Mouse (Mus musculus) gastrocnemius, postnatal 36 days (tissue): ENCODE measurements around the gene Sept8. TPM values are rescaled to one million over a fixed set of nuclear protein-coding genes. Genes with fewer than 3 reads are reported as not detected.

Experiments used
- DNase-seq, 2 experiments: peaks; one replicate each; pipeline ENCODE4 v3.0.0; 2022
- intact Hi-C: fragments of 180-260 bp; cut with DNase I; formaldehyde crosslinking; loops from one replicate; pipeline ENCODE4 v1.15.1; 2025
- long read RNA-seq, 2 experiments: library from polyadenylated mRNA; stranded (forward); transcript quantifications; one replicate each; pipeline ENCODE4 v2.0.0; 2021
- total RNA-seq, 2 experiments: library from RNA; stranded (reverse); gene quantifications; 2 replicates each; pipeline ENCODE4 v1.2.3; 2021

Sept8 gene
- total RNA-seq, result 10 to 100 TPM; 11.7 to 15.5 TPM
- long read RNA-seq, experiment 1, partial matches to known transcripts, result 0 of 2 reads
- long read RNA-seq, experiment 1, other reads (novel, unspliced or antisense), result 1 of 2 reads
- long read RNA-seq, experiment 2, partial matches to known transcripts, result 0 of 2 reads
- long read RNA-seq, experiment 2, other reads (novel, unspliced or antisense), result 1 of 2 reads

DNA sequence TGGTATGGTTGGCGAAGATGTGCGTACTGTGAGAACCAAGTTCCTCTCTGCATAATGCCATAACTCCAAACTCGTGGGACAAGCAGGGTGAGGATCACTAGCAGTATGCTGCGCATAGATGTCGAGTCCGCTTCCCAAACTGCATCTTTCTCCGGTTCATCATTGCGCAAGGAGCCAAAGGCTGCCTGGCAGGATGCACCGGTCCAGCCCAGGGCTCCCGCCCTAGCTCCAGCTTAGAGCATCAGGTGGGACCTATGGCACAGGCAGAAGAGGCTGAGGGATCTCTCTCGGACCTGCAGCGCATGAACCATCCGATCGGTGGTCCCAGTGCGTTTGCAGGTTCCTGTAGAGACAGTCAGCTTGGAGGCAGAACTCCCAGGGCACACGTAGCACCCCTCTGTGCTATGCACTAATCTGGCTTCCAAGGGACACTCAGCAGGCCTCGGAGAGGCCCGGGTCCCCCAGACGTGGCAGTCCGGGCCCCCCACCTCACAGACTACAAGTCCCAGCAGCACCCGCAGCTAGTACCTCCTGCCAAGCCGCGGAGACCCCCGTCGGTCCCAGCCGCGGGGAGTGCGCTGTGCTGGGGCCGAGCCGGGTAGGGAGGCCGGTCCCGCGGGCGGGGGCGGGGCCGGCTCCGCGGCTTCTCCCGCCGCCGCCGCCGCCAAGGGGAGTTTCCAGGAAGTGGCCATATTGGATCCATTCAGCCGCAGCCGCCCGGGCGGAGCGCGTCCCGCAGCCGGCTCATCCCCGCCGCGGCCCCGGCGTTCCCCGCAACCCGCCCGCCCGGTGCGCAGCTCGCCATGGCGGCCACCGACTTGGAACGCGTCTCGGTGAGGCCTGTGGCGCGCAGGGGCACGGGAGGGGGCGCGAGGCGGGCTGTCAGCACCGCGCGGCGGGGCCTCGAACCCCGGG is at the start of gene Sept8:
TSS of gene Sept8 (plus strand) at position 51 of the 915 bp plus-strand sequence.
- DNase-seq, result peak; percentile 46 to 64
- intact Hi-C loops, result loop anchor here (5.0 kb wide), 1 partner anchor 47 kb away; the partner anchor contains the start of gene Gm9837

DNA sequence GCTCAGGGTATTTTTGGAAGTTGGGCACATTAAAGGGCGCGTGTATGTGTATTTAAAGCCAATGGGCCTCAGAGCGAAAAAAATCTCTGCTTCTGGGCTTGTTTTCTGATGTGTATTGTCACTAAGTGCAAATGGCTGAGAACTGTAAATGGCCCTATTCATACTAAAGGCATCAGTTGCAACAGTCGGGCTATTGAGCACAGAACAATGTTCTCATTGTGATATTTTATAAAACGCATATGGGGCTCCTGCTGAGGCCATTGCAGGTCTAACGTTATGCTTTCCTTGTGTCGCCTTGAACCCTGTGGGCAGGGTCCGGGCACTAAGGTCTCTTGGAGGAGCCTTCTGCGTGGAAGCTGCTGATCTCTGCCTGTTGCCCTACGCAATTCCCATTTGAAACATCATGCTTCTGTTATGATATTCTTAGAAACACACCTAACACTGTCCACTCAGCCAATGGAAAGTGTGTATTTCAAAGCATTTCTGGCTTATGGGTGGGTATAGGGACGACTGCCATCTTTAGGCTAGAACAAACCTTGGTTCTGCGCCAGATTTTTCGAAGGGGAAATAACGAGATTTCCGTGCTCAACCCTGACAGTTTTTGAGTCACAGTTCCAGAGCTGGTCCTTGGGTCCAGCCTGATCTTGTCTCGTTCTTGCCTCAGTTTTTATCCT is 49.6 kb upstream of the Sept8 start:
- no peak for DNase-seq
- intact Hi-C loops, result loop anchor here (10.0 kb wide), 1 partner anchor 265 kb away; no protein-coding TSS in a partner anchor

DNA sequence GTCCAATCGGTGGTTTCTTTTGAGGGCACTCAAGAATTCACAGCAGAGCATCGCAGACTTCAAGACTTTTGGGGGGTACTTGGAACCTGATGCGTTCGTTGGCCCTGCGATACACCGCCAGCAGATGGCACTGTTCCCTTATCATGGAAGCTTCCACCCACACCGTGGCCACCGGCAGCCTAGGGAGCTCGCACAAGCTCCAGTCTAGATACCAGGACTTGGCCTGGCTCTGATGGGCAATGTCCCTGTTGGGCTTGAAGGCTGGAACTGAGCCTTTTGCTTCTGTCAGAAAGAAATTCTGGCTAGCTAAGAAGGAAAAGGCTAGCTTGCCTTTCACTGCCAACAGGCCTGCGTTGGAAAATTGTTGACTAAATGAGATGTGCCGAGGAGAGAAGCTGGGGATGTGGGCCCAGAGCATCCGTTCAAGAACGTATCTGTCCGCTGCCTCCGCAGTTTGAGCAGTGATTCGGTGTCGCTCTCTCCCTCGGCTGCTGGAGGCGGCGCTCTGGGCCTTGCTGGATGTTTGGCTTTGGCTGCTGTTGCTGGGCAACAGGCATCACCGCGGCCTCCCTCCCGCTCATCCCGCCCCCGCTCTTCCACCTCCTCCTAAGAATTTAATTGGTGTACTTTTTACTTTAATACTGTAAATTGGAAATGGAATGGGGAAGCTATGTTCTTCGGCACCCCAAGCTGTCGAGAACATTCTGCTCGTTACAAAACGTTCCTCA is 48.9 kb upstream of the Sept8 start, which contains the start of gene Gm9837:
TSS of gene Gm9837 (minus strand) at position 512 of the 728 bp plus-strand sequence.
- DNase-seq, result peak; percentile 85 to 88
- intact Hi-C loops, result loop anchor here (2.0 to 10.0 kb wide), 4 partner anchors 52 to 265 kb away; partner anchors contain the start of gene Kif3a

DNA sequence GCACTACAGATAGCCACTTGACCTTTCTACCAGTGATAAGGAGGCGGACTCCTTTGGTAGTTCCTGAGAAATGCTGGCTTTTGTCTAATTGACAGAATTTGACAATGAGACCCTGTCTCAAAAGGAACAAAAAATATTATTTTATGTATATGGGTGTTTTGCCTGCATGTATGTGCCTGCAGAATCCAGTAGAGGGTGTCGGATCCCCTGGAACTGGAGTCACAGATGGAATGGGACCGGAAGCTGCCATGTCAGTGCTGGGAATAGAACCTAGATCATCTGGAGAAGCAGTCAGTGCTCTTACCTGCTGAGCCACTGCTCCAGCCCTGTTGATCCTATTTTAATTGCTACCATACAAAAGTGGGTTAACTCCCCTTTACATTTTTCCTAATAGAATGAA is 46.3 kb upstream of the Sept8 start:
- intact Hi-C loops, result loop anchor here (1.0 to 10.0 kb wide), 3 partner anchors 18 to 92 kb away; partner anchors contain the start of gene Kif3a
- DNase-seq, result no peak

DNA sequence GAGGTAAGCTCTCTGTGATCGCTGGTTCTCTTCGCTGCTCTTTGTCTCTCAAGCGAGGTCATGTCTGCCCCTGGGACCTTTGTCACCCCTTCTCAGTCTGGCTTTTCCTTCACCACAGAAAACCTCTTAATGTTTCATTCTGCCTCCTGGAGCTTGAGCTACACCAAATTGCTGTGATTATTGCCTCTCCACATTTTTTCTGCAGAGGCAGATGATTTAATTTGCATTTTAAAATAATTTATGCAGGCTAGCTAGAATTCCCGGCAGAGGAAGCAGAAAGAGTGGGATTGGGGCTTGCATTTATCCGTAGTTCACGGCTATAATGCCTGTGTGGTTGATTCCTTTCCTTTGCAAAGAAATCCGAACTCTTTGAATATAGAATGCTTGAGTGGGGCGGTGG is 43.4 kb upstream of the Sept8 start:
- intact Hi-C loops, result loop anchor here (10.0 kb wide), 1 partner anchor 89 kb away; the partner anchor contains the start of gene Kif3a
- DNase-seq, result no peak

DNA sequence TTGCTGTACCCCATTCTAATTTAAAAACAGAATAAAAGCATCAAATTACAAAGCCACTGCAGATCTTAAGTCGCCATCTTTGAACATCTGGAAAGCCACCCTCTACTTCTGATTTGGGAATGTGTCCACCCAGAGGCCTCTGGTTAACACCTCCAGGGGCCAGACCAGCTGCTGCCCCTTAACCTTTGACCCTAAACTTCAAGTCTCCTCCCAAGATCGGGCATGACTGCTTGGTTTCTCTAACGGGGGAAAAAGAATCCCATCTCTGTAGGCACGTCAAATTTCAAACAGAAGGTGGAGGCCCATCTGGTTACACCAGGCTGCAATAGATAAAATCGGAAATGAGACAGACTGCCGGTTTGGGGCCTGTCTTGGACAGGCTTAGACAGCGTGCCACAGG is 41.2 kb upstream of the Sept8 start:
- intact Hi-C loops, result loop anchor here (10.0 kb wide), 1 partner anchor 87 kb away; the partner anchor contains the start of gene Kif3a
- no peak for DNase-seq

DNA sequence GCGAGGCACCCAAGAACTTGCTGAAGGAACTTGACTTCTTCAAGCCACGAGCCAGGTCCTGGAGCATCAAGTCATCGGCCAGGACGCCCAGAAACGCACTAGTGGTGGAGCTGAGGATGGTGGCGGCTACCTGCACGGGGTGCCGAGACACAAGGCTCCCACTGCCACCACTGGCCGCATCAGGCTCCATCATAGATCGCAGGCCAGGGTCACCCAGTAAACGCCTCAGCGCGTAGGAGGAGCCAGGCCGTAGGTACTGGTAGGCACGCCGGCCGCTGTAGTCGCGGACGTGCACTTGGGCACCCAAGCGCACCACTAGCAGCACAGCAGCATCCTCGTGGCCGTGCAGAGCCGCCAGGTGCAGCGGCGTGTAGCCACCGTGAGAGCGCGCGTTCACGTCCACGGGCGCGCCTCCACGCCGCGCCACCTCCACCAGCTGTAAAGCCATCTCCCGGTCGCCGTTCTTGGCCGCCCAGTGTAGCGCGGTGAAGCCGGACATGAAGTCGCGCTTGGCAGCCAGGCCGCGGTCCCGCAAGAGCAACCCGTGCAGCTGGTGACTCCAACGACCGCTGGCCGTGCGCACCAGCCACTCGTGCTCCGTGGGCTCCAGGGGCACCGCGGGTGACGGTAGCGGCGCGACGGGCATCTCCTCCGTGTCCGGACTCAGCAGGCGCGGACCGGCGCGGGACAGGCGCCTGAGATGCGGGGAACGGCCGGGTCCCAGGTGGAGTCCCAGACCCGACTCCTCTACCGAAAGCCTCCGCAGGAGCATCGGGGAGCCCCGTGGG is 40.5 kb upstream of the Sept8 start:
- no peak for DNase-seq
- intact Hi-C loops, result loop anchor here (10.0 kb wide), 1 partner anchor 86 kb away; the partner anchor contains the start of gene Kif3a

DNA sequence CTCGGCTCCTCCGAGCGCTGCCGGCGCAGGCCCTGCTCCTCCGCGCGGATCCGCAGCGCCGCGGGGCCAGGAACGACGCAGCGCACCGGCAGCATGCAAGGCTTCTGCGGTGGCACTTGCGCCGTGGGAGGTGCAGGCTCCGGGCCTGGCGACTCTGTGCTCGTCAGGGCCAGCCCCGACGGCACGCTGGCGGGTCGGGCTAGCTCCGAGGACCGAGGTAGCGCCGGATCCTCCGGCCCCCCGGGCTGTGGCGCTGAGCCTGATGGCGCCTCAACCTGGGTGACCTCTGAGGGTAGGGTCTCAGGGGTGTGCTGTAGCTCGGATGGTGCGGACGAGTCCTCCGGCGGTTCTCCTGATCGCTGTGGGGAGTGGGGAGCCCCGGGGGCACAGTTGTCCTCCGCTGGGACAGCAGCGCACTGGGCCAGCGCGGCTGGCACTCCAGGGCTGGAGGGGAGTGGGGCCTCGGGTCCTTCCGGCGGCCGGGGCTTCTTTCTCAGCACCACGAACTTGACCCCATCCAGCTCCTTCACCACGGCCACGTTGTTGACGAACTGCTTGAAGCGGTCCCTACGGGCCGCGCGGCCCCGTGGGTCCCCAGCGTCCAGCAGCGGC is 39.8 kb upstream of the Sept8 start:
- intact Hi-C loops, result loop anchor here (10.0 kb wide), 1 partner anchor 86 kb away; the partner anchor contains the start of gene Kif3a
- DNase-seq, result no peak

DNA sequence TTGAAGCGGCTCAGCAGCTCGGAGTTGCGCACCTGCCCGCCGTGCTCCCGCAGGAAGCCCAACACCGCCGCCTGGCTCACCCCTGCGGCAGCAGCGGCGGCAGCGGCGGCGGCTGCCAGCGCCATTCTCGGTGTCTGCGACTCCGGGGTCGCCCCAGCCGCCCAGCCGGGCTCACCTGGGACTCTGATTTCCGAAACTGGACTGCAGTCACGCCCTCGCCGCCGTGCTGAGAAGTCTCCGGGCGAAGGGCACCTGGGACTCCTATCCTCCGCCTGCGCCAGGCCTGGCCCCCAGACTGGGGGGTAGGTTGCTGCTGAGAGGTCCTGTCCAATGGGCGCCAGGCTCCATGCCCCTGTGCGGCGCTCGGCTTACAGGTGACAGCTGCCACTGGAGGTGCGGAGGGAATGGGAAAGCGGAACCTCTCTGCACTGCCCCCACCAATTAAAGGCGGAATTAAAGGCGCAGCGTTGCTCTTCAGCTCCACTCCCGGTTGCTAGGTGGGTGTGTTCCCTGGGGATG is 39.2 kb upstream of the Sept8 start, which contains the start of the genes Gm9945 and Sowaha:
TSS of gene Gm9945 (plus strand) at position 384 of the 519 bp plus-strand sequence.
TSS of gene Sowaha (minus strand) at position 492 of the 519 bp plus-strand sequence.
- no peak for DNase-seq
- intact Hi-C loops, result loop anchor here (10.0 kb wide), 1 partner anchor 85 kb away; the partner anchor contains the start of gene Kif3a

DNA sequence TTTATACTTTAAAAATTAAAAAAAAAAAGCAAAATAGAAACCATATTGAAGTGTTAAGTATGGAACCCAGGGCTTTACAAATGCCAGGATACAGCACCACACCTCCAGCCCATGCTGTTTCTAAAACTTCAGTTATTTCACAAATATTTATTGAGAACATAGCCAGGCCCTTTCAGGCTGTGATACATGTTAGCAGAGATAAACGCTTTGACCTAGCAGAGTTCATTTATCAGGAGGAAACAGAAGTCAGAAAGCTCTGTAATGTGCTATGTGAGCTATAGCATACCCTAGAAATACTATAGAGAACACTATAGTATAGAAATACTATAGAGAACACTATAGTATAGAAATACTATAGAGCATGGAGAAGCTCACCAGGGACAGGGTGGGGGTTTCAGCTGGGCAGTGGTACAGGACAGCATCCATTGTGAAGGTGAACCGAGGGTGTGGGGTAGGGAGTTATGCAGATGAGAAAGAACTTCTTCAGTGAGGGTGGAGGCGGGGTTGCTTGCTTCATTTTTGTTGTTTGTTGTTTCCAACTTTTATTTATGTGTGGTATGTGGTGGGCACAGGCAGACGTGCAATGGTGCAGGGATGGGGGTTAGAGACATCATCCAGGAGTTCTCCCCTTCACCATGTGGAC is 37.8 kb upstream of the Sept8 start:
- DNase-seq, result no peak
- intact Hi-C loops, result no loop called here

DNA sequence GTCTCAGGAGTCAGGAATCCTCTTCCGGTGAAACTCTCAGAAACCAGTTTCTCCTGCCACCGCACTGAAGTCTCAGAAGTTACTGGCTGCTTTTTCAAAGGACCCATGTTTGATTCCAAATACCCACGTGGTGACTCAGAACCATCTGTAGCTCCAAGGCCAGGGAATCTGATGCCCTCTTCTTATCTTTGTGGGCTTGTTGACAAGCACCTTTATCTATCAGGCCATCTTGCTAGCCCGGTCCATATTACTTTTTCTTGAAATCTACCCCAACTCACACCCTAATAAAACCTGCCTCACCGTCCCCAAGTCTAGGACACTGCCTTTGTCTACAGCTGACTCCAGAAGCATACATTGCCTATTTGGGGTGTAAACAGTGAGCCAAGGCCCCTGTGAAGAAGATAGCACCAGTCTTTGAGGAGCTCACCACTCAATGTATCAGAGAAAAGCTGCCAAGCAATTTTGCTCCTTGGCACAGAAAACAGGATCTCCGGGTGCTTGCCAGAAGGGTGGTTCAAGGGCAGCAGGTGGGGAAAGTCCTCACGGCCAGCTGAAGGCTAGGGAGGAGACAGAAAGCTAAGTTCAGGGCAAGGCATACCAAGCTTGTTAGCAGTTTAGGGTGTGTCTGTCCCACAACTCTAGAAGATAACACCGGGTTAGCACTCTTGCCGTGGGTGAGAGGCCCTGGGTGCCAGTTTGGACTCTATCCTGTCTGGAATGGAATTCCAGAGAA is 35.7 kb upstream of the Sept8 start:
- intact Hi-C loops, result no loop called here
- DNase-seq, result no peak

DNA sequence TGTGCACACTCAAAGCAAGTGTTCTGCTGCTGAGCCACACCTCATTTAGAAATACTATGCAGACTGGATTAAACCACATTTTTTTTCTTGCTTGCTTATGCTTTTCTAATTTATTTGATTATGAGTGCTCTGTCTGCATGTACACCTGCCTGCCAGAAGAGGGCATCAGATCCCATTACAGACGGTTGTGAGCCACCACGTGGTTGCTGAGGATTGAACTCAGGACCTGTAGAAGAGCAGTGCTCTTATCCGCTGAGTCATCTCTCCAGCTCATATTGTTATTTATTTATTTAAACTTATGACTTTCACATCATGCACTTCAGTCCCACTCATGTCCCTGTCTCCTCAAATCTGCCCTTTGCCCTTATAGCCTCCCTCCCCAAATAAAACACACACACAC is 33.3 kb upstream of the Sept8 start:
- DNase-seq, result no peak
- intact Hi-C loops, result no loop called here

DNA sequence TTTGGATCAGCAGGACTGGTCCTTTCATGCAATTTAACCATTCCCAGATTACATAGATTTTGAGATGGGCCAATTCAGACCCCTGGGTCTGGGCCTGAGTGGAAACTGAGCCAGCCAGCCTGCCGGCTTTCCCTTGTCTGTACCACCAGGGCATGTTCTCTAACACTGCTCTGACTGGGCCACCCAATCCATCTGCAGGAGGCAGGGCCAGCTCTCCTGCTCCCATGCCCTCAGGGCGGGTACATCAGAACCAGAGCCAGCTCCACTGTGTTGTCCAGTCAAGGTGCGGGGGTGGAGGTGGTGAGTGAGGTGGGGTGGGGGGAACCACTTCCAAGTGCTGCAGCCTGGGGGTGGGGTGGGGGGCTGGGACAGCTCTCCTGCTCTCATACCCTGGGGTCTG is 32.7 kb upstream of the Sept8 start:
- intact Hi-C loops, result no loop called here
- no peak for DNase-seq

DNA sequence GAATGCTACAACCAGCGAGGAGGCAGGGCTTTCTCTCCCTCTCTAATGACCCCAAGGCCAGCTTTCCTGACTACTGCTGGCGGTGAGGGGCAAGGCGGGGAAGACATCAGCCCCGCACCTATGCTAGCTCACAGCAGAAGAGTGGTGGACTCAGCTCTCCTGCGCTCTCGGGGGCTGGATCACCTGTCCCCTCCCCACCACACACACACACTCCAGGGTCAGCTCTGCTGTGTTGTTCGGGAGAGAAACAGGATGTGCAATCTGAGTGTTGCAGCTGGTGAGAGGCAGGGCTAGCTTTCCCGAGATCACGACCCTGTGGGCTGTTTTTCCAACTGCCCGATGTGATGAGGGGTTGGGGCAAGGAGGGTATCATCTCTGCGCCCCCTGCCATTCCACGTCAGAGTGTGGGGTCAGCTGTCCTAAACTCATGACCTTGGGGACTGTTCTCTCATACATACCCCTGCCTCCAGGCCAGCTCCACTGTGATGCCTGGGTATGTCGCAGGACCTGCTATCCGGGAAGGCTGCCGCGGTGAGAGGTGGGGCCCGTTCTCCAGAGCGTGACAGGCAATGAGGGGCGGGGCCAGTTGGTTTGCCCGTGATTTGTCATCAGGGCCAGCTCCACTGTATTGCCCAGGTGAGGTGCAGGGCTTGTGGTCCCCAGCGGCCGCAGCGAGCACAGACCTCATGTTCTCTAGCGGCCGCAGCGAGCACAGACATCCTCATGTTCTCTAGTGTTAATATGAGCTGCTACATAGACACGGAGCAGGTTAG is 32.0 kb upstream of the Sept8 start:
- intact Hi-C loops, result no loop called here
- DNase-seq, result no peak

DNA sequence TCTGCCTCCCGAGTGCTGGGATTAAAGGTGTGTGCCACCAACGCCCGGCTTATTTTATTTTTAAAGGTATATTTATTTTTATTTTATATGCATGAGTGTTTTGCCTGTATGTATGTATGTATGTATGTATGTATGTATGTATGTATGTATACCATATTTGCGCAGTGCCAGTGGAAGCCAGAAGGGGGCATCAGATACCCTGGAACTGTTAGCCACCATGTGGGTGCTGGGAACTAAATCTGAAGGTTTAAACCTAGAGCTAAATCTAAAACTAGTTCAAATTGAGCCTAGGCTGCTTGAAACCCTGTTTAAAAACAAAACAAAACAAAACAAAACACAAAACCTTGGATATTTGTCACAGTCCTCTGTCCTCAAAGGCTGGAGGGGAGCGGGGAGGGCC is 30.1 kb upstream of the Sept8 start:
- intact Hi-C loops, result no loop called here
- DNase-seq, result no peak

DNA sequence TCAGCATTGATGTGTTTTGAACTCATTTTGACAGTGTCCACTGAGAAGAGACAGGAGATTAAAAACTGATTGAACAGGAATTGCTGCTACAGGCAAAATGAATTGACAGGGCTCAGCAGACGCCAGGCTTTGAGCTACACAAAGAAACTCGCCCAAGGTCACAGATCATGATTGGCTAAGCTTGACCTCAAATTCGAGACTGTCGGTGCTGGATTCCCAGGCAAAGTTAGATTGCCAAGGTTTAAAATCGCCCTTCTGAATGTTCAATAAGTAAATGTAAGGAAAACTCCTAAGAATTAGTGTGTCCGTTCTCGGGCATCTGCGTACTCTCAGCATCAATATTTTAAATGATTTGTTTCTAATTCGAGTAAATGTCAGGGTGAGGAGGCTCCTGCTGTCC is 29.6 kb upstream of the Sept8 start:
- no peak for DNase-seq
- intact Hi-C loops, result no loop called here
